Mouse (Mus musculus): ENCODE measurements around the gene Chd5.

Chd5 gene

DNA sequence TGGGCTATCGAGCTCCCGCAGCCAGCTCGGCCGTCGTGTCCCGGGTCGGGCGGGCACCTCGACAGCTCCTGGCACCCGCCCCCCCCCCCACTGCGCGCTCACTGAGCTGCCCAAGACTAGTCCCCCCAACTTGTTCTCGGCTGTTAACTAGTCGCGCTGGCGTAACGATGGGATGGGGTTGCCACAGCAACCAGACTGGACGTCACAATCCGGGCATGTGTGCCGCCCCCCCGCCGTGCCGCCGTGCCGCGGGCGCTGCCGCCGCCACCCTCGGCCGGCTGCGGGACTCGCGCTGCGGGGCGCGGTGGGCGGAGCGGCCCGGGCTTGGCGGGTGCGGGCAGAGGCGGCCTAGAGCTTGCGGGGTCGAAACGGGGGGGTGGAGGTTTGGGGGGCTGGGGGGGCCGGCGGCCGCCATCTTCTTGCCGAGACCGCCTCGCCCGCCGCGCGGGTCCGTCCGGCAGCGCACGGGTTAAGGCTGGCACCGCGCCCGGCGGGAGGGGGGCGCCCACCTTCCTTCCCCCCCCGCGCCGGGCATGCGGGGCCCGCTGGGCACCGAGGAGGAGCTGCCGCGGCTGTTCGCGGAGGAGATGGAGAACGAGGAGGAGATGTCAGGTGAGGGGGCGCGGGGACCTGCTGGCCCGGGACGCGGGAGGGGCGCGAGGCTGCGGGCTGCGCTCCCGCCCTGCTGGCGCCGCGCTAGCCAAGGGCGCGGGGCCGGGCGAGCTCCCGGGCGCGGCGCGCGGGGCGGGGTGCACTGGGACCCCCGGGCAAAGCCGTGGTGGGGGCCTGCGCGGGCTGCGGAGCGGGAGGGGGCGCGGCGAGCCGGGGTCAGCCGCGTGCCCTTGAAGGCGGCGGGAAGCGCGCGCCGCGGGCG, at the start of gene Chd5:
Gene Chd5 (plus strand): TSS at position 233 of the 874 bp plus-strand sequence.
- DNase-seq (ENCODE audit: low read depth, low spot score): no peak

DNA sequence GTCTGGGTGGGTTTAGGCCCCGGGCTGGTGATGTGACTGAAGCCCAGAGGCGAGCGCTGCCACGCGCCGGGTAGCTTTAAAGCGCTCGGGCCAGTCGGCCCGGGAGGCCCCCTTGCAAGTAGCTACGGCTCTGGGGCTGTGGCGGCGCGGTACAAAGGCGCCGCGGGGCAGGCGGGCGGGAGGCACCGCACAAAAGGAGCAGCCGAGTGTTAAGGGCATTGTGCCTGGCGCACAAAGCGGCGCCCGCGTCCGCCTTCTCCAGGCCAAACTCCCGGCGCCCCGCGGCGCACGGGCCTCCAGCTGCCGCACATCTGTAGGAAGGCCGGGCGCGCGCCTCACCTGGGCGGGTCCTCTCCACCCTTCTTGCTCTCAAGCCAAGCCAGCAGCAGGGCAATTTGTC, 48.1 kb upstream of the Chd5 start:
- DNase-seq (ENCODE audit: low read depth, low spot score): peak; percentile 84

DNA sequence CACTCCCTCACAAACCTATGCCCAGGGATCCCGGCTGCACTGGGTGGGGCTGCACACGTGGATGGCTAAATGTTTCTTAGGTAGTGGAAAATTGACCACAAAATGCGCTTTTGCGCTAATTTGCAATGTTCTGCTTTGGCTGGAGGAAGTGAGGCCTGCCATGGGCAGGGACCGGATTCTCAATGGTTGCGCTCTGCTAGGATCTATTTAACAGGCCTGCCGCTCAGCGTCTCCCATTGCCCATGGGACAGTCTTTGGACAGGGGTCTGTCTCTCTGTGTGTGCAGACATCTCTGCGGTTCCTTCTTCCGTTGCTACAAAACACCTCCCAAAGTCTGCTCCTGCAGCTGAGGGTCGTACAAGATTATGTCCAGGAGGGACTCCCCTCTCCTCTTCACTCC, 47.5 kb upstream of the Chd5 start:
- DNase-seq (ENCODE audit: low read depth, low spot score): no peak

DNA sequence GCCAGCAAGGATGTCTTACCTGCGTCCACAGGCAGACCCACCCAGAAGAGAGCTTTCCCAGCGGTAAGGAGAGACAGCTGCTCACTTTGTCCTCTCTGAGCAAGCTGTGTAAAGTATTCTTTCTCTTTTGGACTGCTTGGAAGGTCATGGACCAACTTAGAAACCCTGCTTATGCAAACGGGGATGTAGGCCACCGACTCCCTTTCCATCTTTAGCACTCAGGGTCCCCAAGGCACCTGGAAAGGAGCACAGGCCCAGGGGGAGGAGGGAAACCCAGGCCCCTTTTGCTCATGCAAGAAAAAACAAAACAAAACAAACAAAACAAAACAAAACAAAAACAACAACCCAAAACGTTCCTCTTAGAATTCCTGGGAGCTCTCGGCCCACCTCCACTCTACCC, 46.9 kb upstream of the Chd5 start, which contains the start of gene Hes3:
Gene Hes3 (minus strand): TSS at position 101 of the 400 bp plus-strand sequence.
- no peak for DNase-seq (ENCODE audit: low read depth, low spot score)

DNA sequence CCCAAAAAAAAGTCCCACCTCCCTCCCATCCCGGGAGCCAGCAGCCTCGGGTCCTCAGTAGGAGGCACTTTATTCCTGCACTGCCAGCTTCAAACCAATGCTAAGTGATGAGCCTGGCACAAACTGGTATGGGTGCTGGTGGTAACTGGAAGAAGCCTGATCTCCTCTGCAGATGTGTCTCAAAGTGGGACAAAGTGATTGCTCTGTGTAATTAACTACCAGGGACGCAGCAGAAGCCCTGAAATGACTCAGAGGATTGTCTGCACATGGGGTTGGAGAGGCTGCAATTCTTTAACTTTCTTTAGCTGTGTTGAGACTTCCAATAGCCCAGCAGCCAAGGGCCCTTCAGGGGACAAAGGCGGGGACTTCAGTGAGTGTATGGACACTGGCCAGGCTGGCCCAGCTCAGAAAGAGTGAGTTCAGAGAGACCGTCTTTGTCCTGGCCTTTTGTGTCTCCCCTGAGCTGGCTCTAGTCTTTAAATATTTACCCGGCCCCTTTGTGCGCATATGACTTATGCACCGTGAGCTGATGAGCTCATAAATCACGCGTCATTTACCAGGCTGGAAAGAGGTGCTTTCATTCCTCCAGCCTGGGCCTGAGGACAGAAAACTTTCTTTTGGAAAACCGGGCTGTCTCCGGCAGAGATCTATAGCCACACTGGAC, 46.2 kb upstream of the Chd5 start:
- no peak for DNase-seq (ENCODE audit: low read depth, low spot score)

DNA sequence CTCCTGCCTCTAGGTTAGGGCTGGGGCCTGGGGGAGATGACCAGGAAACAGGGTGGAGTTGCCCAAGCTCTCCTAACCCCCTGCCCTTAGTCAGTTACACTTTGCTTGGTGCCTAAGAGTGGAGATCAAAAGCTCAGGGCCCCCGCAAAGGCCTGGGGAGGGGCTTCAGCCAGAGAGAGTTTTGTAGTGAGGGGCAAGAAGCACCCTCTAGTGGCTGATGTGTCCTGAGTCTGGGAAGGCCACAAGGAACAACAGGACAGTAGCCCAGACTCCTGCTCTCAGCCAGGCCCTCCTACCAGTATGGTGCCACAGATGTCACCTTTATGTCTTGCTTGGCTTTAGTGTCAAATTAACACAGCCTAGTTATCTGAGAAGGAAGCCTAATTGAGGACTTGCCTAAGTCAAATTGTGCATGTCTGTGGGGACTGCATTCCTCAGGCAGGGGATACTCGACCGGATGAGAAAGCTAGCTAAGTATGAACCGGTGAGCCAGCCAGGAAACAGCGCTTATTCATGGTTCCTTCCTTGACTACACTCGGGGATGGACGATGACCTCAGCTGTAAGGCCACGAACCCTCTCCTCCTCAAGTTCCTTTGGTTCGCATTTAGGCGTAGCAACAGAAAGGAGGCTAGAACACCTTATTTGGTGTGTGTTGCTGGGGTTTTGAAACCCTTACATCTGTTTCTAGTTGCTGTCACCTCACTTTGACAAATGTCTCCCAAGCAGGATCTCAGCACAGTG, 44.1 kb upstream of the Chd5 start:
- peak; percentile 58 for DNase-seq (ENCODE audit: low read depth, low spot score)

DNA sequence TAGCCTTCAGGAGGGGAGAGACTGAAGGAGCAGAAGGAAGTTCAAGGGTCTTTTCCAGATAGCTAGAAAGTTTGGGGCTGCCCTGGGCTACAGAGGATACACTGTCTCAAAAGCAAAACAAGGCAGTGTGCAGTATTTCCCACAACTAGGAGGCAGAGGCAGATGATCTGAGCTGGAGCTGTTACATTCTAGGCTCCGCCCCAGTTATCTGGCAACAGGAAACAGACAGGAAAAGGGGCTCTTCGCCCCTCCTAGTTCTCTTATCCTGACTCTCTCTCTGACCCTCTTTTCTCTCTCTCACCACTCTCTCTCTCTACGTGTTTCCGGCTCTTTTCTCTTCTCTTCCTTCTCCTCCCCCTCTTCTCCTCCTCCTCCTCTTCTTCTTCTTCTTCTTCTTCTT, 42.5 kb upstream of the Chd5 start:
- DNase-seq (ENCODE audit: low read depth, low spot score): no peak

DNA sequence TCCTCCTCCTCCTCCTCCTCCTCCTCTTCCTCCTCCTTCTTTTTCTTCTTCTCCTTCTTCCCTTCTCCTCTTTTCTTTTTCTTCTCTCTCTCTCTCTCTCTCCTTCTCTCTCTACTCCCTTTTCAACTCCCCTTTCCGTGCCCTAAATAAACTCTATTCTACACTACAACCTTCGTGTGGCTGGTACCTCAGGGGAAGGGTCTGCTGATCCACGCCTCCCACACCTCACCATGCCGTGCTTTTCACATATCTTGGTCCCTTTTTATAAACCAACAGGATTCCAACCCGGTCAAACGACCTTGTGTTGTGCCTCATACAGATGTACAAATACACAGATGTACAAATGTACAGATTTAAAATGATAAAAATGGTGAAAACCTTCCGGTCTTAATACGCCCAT, 42.1 kb upstream of the Chd5 start:
- no peak for DNase-seq (ENCODE audit: low read depth, low spot score)

DNA sequence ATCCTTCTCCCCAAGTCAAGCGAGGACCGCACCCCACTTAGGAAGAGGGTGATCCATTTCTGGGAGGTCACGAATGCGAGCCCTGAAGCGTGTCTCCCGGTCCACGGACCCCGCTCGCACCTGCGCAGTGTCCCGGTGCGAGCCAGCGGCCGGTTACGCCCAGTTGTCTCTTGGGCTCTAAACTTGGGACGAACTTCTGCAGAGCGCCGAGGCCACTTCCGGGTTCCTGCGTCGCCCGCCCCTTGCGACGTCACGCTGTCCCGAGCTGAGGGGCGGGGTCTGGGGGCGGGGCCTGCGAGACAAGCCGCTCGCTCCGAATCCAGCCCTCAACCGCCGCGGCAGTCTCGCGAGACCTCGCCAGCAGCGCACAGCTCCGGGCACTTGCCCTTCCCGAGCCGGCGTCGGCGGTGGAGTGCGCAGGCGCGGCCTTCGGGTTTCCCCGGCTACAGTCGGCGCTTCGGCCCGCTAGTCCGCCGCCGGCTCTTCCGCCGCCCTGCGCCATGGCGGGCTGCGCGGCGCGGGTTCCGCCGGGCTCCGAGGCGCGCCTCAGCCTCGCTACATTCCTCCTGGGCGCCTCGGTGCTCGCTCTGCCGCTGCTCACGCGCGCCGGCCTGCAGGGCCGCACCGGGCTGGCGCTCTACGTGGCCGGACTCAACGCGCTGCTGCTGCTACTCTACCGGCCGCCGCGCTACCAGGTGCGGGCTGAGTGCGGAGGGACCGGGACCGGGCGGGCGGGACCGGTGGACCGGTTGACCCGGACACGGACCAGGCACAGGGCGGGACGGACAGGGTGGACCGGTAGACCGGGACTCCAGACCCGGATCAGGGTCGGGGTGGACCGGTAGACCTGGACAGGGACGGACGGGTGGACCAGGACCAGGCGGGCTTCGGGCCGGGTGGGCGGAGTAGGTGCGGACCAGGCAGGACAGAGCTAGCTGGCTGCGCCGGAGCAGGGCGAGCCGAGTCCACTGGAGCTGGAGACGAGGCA, 41.3 kb upstream of the Chd5 start, which contains the start of gene Icmt:
Gene Icmt (plus strand): TSS at position 354 of the 988 bp plus-strand sequence.
- peak; percentile 99 for DNase-seq (ENCODE audit: low read depth, low spot score)

DNA sequence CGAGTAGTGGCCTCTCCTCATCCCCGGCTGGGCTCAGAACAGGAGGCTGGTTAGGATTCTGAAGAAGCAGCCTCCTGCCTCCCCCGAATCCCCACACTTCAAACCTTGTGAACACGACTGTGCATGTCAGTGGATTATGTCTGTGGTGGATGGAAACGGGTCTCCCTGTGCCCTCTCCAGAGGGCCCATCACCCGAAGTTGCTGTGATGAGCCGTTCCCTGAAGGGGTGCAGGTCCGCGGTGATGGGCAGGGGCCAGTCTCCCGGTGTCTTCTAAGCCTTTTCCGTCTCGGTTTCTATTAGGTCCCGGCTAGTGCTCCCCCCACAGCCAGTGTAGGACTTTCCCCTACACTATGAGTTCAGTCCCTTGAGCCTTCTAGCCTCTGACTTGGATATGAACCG, 39.6 kb upstream of the Chd5 start:
- no peak for DNase-seq (ENCODE audit: low read depth, low spot score)

DNA sequence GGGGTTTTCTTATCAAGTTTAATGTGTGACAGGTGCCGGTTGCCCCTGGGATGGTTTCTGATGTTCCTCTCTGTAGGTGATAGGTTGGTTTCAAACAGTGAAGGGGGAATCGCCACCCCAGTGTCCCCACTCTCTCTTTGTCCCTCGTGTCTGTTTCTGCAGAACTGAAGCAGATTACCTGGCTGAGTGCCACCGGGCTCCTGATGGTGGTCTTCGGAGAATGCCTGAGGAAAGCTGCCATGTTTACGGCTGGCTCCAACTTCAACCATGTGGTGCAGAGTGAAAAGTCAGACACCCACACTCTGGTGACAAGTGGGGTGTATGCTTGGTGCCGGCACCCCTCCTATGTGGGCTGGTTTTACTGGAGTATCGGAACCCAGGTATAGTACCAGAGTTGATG, 38.1 kb upstream of the Chd5 start:
- DNase-seq (ENCODE audit: low read depth, low spot score): no peak

DNA sequence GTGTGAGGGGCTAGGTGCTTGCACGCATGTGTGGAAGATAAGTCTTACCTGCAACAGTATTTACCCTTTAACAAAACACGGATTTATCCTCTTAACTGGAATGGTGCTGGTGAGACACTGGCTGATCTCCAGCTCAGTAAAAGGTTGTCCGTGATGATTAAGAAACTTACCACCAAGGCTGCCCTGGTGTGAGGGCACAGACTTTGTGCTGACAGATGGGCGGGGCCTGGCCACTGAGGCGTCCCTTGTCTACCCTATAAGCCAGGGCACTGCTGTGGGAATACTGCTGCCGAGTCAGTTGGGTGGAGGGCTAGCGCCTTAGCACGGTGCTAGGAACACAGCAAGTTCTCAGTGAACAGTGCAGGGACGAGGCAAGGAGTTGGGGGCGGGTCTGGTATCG, 36.4 kb upstream of the Chd5 start:
- DNase-seq (ENCODE audit: low read depth, low spot score): no peak

DNA sequence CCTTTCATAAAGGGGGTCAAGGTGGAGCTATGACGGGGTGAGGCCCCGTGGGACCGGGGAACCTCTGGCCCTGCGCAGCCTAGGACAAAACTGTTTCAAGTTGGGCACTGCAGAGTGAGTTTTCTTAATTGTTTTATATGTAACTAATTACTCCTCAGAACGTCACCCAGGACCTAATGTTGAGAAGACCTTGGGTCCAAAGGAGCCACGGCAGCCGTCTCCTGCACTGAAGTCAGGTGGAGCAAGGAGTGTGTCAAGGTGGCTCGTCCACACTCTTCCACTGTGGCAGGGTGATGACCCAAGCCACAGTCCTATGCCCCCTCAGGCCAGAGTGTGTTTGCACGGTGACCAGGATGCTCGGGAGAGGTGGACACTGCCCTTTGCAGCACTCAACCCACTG, 35.3 kb upstream of the Chd5 start:
- DNase-seq (ENCODE audit: low read depth, low spot score): no peak

DNA sequence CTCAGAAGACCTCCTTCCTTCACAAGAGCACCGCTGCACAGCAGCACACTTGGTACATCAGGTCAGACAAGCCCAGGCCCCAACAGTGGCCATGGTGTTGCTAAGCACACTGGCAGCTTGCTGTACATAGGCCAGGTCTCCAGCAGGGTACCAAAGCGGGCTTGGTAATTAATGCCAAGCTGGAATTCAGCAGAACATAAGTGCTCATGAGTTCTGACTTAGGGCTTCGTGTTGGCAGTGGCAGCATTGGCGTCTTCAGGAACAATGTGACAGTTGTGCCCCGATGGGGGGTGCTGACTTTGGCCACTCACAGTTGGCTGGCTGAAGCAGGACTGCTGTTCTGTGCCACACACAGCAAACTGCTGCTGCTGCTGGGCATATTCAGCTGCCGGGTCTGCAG, 33.8 kb upstream of the Chd5 start:
- DNase-seq (ENCODE audit: low read depth, low spot score): no peak

DNA sequence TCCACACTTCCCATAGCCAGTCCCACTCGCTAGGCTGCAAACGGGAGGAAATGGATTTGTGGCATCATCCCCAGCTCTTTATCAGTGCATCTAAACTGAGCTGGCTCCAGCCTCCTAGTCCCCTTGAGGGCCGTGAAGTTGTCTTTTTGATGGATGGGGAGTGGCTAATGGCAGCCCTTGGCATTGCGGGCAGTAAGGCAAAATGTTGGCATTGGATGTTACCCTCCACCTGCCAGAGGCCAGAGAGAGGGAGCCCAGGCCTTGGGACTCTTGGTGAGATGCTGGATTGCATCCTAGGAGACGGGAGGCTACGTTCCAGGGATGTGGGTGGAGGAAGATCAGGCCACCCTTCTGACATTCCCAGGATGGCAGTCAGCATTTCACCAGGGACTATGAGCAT, 32.5 kb upstream of the Chd5 start:
- no peak for DNase-seq (ENCODE audit: low read depth, low spot score)

DNA sequence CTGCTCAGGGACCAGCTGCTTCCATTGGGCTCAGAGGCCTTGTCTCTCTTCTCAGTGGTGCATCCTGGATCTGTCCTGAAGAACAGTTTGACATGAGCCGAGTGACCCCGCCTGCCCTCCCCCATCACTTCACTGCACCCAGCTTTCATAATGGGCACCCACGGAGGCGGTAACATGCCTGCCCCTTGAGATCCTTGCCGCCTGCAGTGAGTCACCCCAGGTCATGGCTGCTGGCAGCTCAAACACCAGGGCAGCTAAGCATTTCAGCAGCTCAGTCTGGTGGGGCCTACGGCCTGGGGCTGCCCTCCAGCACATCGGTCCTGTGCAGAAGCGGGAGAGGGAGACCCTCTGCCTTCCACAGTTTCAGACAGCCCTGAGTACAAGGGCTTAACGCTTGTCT, 30.9 kb upstream of the Chd5 start:
- no peak for DNase-seq (ENCODE audit: low read depth, low spot score)

DNA sequence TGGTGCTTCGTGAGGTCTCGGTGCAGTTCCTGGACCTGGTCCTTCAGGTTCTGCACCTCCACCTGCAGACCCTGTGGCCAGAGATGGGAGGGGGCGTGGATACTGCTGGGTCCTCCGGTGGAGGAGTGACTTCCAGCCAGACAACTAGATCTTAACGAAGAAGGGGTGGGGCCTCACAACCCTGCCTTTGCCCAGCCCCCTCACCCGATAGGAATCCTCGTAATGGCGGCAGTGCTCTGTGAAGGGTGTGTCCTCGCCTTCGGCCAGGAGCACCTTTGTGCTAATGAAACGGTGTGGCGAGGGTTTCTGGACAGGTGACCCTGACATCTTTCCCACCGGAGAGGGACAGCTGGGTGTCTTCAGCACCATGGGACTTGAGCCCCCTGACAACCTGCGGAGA, 26.3 kb upstream of the Chd5 start:
- peak; percentile 73 for DNase-seq (ENCODE audit: low read depth, low spot score)

DNA sequence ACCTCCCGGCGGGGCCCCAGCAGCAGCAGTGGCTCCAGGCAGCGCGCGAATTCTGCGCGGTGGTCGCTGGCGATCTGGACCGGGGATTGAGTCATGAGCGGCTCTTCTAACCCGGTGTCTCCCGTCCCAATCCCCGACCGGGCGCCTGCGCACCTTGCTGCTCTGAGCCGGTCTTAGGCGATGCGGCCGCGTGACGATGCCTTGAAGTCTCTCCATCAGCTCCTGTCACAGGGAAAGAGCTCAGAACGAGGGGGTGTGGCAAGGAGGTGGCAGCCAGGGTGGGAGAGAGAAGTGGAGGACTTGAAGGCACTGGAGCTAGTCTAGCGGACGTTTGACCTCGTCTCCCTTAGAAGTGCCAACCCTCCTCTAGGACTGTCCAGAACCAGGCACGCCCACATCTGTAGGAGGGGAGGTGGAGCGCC, 25.2 kb upstream of the Chd5 start:
- DNase-seq (ENCODE audit: low read depth, low spot score): no peak

DNA sequence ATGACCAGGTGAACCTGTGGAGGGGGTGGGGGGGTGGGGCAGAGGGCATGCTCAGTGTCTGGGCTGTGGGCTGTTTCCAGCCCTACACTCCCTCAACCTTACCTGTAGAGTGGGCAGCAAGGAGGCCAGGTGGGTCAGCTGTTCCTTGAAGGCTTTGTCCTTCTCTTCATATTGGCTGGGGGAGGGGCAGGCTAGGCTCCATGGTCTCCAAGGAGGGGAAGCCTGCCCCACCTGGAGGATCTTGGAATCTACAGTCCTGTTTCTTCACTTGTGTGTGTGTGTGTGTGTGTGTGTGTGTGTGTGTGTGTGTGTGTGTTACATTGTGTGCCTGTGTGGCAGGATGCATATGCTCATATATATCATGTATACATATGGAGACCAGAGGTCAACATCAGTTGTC, 24.5 kb upstream of the Chd5 start:
- DNase-seq (ENCODE audit: low read depth, low spot score): peak; percentile 60

DNA sequence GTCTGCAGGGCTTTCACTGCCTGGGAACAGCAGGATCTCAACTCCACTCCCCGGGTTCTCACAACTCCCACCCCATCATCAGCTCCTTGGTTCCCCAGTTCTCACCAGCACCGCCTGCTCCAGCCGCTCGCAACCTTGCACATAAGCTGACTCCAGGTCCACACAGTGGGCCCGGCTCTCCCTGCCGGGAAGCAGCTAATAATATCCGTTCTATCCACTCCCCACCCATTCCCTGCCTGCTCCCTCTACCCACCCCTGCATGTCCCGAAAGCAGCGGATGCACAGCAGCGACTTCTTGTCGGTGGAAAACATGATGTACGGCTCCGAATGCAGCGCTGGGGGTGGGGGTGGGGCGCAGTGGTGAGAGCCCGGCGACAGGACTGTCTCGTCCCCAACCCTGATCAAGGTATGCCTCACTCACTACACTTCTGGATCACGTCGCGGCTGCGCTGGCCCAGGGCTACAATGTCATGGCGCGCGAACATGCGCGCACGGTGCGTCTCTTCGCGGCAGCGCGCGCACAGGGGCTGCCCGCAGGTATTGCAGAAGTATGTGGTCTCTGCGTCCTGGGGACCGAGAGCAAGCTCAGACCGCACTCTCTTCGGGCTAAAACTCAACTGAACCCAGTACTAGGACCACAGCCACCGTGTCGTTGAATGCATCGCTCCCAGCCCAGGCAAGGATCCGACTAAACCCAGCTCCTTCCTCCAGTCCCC, 22.8 kb upstream of the Chd5 start:
- peak; percentile 66 for DNase-seq (ENCODE audit: low read depth, low spot score)

All from ES-CJ7 (cell line).